Mouse (Mus musculus) kidney, adult 18-20 months (tissue): ENCODE results near the gene Mapk3.
A peak's percentile ranks its signal among the peaks of the same experiment; 100 is the strongest.

Source experiments
- DNase-seq: peaks from one replicate; pipeline ENCODE4 v3.0.0; 2021

The Mapk3 gene

DNA sequence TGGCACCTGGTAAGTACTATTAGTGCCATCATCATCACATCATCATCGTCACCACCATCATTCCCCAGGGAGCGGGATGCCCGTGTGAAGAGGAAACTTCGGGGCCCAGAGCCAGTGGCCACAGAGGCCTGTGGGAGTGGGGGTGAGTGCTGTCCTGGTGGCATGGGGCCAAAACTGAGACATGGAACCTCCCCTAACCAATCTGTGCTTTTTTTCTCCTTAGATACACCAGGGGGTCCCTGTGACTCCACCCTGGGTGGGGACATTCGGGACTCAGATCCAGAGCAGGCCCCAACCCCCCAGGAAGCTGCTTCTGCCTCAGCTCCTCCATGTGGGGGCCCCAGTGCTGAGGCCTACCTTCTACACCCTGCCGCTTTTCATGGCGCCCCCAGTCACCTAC is 25.1 kb downstream of the Mapk3 start:
- DNase-seq = no peak

GRCm38 (mm10) chr7:126785056-126785455 is 25.7 kb downstream of the Mapk3 start:
- no peak for DNase-seq

- DNase-seq = no peak
Measured at GRCm38 (mm10) chr7:126786142-126786541, 26.7 kb downstream of the Mapk3 start.

- no peak for DNase-seq
Measured at GRCm38 (mm10) chr7:126789141-126789540, 29.7 kb downstream of the Mapk3 start.

DNA sequence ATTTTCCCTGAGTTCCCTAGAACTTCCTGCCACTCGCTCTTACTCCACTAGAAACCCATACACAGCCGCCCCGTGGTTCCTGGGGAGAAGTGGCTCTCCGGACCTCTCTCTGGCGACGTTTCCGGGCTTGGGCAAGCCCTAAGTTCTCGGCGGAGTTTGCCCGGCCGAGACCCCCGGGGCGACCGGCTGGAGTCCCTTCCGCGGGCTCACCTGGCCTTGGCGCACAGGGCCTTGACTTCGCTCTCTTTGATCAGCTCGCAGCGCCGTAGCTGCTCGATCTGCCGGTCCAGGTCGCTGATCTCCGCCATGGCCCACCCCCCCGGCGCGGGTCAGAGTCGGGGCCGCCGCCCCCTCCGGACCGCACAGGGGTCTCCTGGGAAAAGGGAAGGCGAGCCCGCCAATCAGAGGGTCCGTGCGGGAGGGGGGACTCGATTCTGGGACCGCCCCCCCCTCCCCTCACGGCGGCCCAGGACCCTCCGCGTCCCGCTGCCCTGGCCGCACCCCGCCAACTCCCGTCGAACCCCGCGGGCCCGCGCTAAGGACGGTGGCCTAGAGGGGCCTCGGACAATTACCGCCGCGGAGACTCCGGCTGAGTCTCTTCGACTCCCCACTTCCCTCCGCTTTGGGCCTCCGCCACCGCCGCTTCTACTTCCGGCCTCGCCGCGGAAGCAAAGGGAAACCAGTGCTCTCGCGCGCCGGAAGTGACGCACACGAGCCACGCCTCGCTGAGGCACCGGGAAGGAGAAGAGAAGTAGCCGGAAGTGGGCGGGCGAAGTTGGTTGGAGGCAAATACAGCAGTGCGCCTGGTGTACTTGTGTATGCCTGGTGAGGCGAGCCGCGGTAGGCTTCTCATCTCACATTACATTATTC is 32.7 kb downstream of the Mapk3 start, which contains the start of gene Ppp4c:
Gene Ppp4c (minus strand): TSS at position 646 of the 870 bp plus-strand sequence.
- peak; percentile 96 for DNase-seq

GRCm38 (mm10) chr7:126792721-126793443 is 33.5 kb downstream of the Mapk3 start:
- no peak for DNase-seq

GRCm38 (mm10) chr7:126793456-126794270 is 34.3 kb downstream of the Mapk3 start:
- DNase-seq = no peak

- no peak for DNase-seq
Measured at GRCm38 (mm10) chr7:126794271-126794605, 34.8 kb downstream of the Mapk3 start.

DNA sequence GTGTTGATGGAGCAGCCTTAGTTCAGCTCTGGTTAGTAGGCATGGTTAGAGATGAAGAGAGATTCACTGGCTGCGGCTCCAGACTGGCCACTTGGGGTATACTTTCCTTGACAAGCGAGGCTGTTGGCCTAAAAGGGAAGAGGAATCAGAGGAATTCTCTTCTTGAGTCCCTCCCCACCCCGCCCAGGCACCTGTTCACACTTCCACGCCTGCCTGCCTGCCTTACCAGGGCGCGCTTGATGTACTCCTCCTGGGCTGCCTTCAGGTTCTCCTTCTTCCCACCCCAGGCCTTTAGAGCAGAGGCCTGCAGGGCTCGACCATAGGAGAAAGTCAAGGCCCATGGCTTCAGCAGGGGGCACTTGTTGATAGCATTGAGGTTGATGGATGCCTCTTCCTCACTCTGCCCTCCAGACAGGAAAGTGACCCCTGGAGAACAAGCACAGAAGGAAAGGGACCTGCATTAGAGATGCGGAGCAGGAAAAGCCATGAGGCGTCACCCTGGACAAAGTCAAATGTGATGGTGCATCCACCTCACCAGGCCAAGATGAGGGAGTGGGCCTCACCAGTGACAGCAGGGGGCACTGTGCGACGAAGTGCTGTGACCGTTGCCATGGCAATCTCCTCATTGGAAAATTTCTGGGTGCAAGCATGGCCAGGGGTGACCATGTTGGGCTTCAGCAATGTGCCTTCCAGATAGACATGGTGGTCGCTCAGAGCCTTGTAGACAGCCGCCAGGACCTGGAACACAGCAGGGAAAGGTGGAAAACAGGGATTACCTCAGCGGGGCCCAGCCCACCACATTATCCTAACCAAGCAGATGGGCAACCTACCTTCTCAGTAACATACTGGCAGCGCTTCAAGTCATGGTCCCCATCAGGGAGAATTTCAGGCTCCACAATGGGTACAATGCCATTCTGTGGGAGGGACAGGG is 36.3 kb downstream of the Mapk3 start:
- DNase-seq = no peak

- DNase-seq = no peak
Measured at GRCm38 (mm10) chr7:126796350-126796932, 37.0 kb downstream of the Mapk3 start.

- DNase-seq = peak; percentile 46
Measured at GRCm38 (mm10) chr7:126797411-126798126, 38.2 kb downstream of the Mapk3 start, which contains the start of gene Fam57b. Gene Fam57b, plus strand, starts transcription at chr7:126797668.

GRCm38 (mm10) chr7:126798127-126799049 is 39.0 kb downstream of the Mapk3 start:
- peak; percentile 52 for DNase-seq

GRCm38 (mm10) chr7:126799050-126799467 is 39.7 kb downstream of the Mapk3 start:
- peak; percentile 96 for DNase-seq

DNA sequence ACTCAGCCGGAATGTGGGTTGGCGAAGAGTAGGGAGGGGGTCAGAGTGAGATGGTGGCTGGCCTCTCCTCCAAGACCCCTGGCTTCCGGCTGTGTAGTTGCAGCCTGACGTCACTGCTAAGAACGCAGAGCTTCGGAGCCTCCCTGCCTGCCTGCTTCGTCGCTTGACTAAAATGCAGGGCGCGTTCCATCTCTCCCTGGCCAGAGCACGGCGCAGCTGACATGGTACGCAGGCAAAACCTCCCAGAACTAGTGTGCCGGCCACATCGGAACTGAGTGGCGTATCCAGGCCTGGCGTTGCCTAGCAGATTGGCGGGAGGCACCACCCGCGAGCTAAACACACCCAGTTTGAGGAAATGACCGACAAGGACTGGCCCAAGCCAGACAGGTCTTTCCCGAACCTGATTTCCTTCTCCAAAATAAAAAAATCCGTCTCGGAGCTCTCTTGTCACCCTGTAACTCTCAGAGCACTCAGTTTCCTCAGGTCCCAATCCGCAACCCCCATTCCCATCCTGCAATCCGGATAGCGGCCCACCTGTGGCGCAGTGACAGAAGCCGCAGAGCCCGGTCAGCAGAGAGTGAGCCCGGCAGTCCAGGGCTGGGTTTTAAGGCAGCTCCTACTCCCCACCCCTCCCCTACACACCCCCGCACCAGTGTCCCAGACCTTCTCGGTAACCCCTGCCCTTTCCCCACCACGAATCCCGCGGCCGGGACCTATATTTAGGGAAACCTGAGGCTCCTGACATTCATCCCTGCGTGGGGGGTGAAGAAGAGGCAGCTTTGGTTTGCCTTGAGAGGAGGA is 40.3 kb downstream of the Mapk3 start:
- peak; percentile 87 for DNase-seq

DNA sequence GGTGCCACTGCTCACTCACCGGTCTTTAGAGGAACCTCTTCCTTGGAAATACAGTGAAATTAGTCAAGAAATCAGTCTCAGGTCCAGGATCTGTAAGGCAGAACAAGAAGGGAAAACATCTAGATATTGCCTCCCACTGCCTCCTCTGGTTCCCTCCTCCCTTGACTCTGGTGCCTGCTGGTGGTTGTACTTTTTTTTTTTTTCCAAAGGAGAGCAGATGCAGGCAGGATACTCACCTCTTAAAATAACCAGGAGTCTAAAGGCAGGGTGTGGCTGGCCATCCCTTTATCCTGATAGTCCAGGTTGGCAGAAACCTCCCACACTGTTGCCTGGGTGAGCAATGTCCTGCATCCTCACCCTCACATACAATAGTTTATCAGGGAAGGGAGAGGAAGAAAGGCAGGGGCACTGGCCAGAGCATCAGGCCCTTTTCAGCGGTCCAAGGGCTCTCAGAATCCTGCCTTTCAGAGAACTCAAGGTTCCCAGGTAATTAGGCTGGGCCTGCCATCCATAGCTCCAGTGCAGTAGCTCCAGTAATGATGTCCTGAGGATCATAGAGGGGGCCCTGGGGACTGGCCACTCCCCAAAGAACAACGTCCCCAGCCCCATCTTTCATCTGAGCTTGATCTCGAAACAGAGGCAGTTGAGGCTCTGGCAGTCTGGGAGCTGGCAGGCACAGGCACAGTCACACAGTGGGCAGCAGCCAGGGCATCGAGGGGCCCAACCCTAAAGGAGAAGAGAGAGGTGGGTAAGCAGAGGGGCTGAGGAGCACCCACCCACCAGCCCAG is 41.1 kb downstream of the Mapk3 start:
- DNase-seq = no peak

DNA sequence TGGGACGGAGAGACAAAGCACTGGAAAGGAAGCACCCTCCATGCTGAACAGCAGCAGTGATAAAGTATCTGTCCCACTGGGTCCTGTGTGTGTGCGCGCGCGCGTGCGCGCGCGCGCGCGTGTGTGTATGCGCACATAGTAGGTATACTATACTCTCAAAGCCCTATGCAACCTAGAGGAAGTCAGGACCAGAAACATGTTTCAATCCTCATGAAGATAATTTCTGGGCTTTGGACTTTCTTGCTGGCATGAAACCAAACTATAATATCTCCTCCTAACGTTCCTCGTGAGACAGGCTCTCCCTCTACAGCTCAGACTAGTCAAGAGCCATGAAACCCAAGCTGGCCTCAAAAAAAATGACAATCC is 41.6 kb downstream of the Mapk3 start:
- no peak for DNase-seq

DNA sequence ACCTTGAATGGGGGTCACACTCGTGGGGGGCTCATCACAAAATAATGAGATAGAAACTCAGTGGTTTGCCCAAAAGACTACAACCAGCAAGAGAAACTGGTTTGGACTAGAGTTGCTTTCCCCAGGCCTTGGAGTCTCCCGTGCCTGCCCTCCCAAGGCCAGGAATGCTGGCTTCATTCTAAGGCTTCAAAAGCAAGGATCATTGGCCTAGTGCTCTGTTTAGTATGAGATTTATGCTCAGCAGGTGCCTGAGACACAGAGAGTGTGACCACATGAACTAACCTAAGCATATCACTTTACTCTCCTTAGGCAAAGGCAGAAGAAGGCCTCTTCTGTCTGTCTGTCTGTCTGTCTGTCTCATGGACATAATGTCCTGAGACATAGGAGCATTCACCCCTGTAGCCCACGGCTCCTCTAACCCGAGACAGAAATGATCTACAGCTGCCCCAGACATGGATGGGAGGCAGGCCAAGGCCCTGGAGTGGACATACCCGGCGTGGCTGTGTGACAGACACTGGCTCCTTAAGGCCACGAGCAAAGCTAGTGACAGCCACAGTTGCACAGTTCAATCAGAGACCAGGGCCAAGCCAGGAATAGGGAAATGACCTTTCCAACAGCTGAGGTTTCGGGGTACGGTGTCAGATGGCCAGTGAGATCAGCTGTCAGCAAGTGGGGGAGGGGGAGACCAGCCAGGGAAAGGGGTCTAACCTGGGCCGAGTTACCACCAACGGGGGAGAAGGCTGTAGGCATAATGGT is 42.9 kb downstream of the Mapk3 start:
- no peak for DNase-seq
